Mouse (Mus musculus) kidney, adult 2 months (tissue): ENCODE results near the gene Nlk. TPM values are rescaled to one million over a fixed set of nuclear protein-coding genes. Genes with fewer than 3 reads are reported as not detected.

Experiments
- DNase-seq: peaks from one replicate; pipeline ENCODE4 v3.0.0; 2021
- H3K27ac ChIP-seq: fragments of 200-500 bp; 2 replicates; pipeline ENCODE4 v1.5.1; 2012; ENCODE audit warnings: low read depth, low read length, control low read depth, inconsistent platforms; ENCODE audit not compliant: insufficient read depth
- H3K27me3 ChIP-seq: fragments of 200-500 bp; replicated peaks from 2 replicates; pipeline ENCODE4 v1.6.1; 2012; ENCODE audit warnings: mild to moderate bottlenecking, moderate library complexity, low read length, inconsistent platforms; ENCODE audit not compliant: control insufficient read depth, insufficient read depth
- H3K36me3 ChIP-seq: fragments of 200-500 bp; 2 replicates; pipeline ENCODE4 v1.6.1; 2012; ENCODE audit warnings: mild to moderate bottlenecking, moderate library complexity, low read length, inconsistent platforms; ENCODE audit not compliant: control insufficient read depth, insufficient read depth
- H3K4me1 ChIP-seq: fragments of 200-500 bp; 2 replicates; pipeline ENCODE4 v1.6.1; 2011; ENCODE audit warnings: low read length; ENCODE audit not compliant: control insufficient read depth, insufficient read depth
- H3K4me3 ChIP-seq: fragments of 200-500 bp; 2 replicates; pipeline ENCODE4 v1.5.1; 2011; ENCODE audit warnings: mild to moderate bottlenecking, low read depth, low read length, control low read depth; ENCODE audit not compliant: insufficient read depth
- CTCF ChIP-seq: fragments of 200-500 bp; conservative IDR thresholded peaks from 2 replicates; pipeline ENCODE4 v1.5.1; 2011; ENCODE audit warnings: low read depth, mild to moderate bottlenecking, control low read depth, low read length, moderate library complexity, mixed read lengths; ENCODE audit not compliant: insufficient read depth, insufficient read length
- POLR2A ChIP-seq: fragments of 200-500 bp; IDR thresholded peaks from one replicate; pipeline ENCODE4 v1.6.1; 2011; ENCODE audit warnings: low read depth, low read length, control low read depth
- WGBS: fragments of 180-500 bp; shearing (Covaris S2); methylation state at CpG from one replicate; pipeline ENCODE4 v1.1.7; 2018; 5-methylcytosine and 5-hydroxymethylcytosine counted together
- polyA plus RNA-seq: library from polyadenylated mRNA; depleted of rRNA; stranded (reverse); fragments of >200 nt; gene quantifications from 2 replicates; pipeline ENCODE4 v1.2.3, GENCODE M21; 2012; rRNA removed

Gene Nlk
- polyA plus RNA-seq, 1 experiment, result 11.7 TPM

- Histone ChIP-seq H3K27me3 (no peaks in the 10 kb centered on the region), H3K4me1 (no peaks in the 10 kb centered on the region), H3K36me3 (no peaks in the 10 kb centered on the region; the same call in 1 of the 2 replicates), H3K4me3 (no peak overlapping the region), H3K27ac (no peak overlapping the region)
- no peak for DNase-seq
- 42% methylated on average over 9 of the region's 9 CpGs for WGBS
- TF ChIP-seq CTCF, result no peak
- no peak for TF ChIP-seq POLR2A
These were observed 168.5 kb downstream of the Nlk start for GRCm38 (mm10) chr11:78528714-78529113.

GRCm38 (mm10) chr11:78524838-78525237, 172.3 kb downstream of the Nlk start:
- no peak for TF ChIP-seq CTCF
- TF ChIP-seq POLR2A, result no peak
- H3K27ac ChIP-seq, result no peak overlapping the region
- 77% methylated on average over 2 of the region's 2 CpGs for WGBS
- H3K27me3 ChIP-seq, result no peaks in the 10 kb centered on the region
- no peak overlapping the region for H3K4me3 ChIP-seq
- peaks cover 9% of the 10 kb centered on the region; the same call in 1 of the 2 replicates for H3K4me1 ChIP-seq
- peaks cover 6% of the 10 kb centered on the region for H3K36me3 ChIP-seq
- no peak for DNase-seq

- TF ChIP-seq CTCF (no peak), POLR2A (no peak)
- Histone ChIP-seq H3K27me3 (no peaks in the 10 kb centered on the region), H3K36me3 (peaks cover 6% of the 10 kb centered on the region), H3K4me3 (no peak overlapping the region), H3K4me1 (peaks cover 9% of the 10 kb centered on the region; the same call in 1 of the 2 replicates), H3K27ac (peak overlapping the region; percentile 32)
- no peak for DNase-seq
- WGBS, result 74% methylated on average over 9 of the region's 9 CpGs
These were observed 173.8 kb downstream of the Nlk start for GRCm38 (mm10) chr11:78523241-78523955.

GRCm38 (mm10) chr11:78522481-78522997, 174.6 kb downstream of the Nlk start:
- Histone ChIP-seq H3K36me3 (peaks cover 6% of the 10 kb centered on the region), H3K27me3 (no peaks in the 10 kb centered on the region), H3K4me3 (no peak overlapping the region), H3K27ac (peak overlapping the region; percentile 32), H3K4me1 (peaks cover 9% of the 10 kb centered on the region; the same call in 1 of the 2 replicates)
- 55% methylated on average over 1 of the region's 1 CpGs for WGBS
- peak; percentile 66 for DNase-seq
- TF ChIP-seq CTCF, result no peak
- TF ChIP-seq POLR2A, result no peak

- H3K36me3 ChIP-seq, result peaks cover 6% of the 10 kb centered on the region
- H3K4me1 ChIP-seq, result peaks cover 9% of the 10 kb centered on the region; the same call in 1 of the 2 replicates
- 52% methylated on average over 3 of the region's 3 CpGs for WGBS
- no peaks in the 10 kb centered on the region for H3K27me3 ChIP-seq
- no peak for DNase-seq
- no peak overlapping the region for H3K4me3 ChIP-seq
- no peak for TF ChIP-seq POLR2A
- TF ChIP-seq CTCF, result no peak
- no peak overlapping the region for H3K27ac ChIP-seq
These were observed 175.3 kb downstream of the Nlk start for GRCm38 (mm10) chr11:78521880-78522279.

- Histone ChIP-seq H3K36me3 (peaks cover 8% of the 10 kb centered on the region), H3K27ac (no peak overlapping the region), H3K4me3 (no peak overlapping the region), H3K4me1 (peaks cover 9% of the 10 kb centered on the region; the same call in 1 of the 2 replicates), H3K27me3 (no peaks in the 10 kb centered on the region)
- DNase-seq, result no peak
- no peak for TF ChIP-seq CTCF
- no peak for TF ChIP-seq POLR2A
- WGBS, result 91% methylated on average over 10 of the region's 10 CpGs
These were observed 178.2 kb downstream of the Nlk start for GRCm38 (mm10) chr11:78518931-78519330.

Other genes starting within 250 kb of the Nlk start
- gene Slc46a1, start 231.7 kb downstream of the Nlk start, polyA plus RNA-seq, result 93.2 and 115 TPM in 2 replicates
- 0.35 and 0.38 TPM in 2 replicates for gene Sarm1, start 199.6 kb downstream of the Nlk start, polyA plus RNA-seq
- gene Vtn, start 198.3 kb downstream of the Nlk start, polyA plus RNA-seq, result 3.3 and 3.6 TPM in 2 replicates
- gene Sebox, start 193.9 kb downstream of the Nlk start, polyA plus RNA-seq, result not detected in 2 replicates
- gene Tmem199, start 185.2 kb downstream of the Nlk start, polyA plus RNA-seq, result 14.0 and 15.9 TPM in 2 replicates
- gene Poldip2, start 185.2 kb downstream of the Nlk start, polyA plus RNA-seq, result 115 and 118 TPM in 2 replicates
- gene Tnfaip1, start 161.0 kb downstream of the Nlk start, polyA plus RNA-seq, result 33.0 and 33.3 TPM in 2 replicates
- 57.2 and 61.6 TPM in 2 replicates for gene Ift20, start 161.0 kb downstream of the Nlk start, polyA plus RNA-seq
- 34.4 and 41.9 TPM in 2 replicates for gene Tmem97, start 146.6 kb downstream of the Nlk start, polyA plus RNA-seq
- 56.9 and 60.1 TPM in 2 replicates for gene Ccnq, start 54.4 kb upstream of the Nlk start, polyA plus RNA-seq
- 22.4 and 24.9 TPM in 2 replicates for gene Lyrm9, start 129.2 kb upstream of the Nlk start, polyA plus RNA-seq
- gene Nos2, start 223.4 kb upstream of the Nlk start, polyA plus RNA-seq, result 1.5 TPM in 2 replicates